Mouse (Mus musculus): ENCODE data around the gene Zfp708.
"Not testable (repeated sequence)": the region's sequence is repeated elsewhere in the genome, so short reads cannot be mapped to it uniquely, and the experiment has no call there.

Zfp708 gene

GRCm38 (mm10) chr13:67097876-67098275, at the start of gene Zfp708:
Zfp708 (minus strand) TSS chr13:67097976.
- no peak for DNase-seq (ENCODE audit: low spot score in 2 of 2)

- peak; percentile 84 to 91 for DNase-seq (ENCODE audit: low spot score in 2 of 2)
These were observed 30.4 kb upstream of the Zfp708 start for GRCm38 (mm10) chr13:67128038-67128721.

- DNase-seq (ENCODE audit: low spot score in 2 of 2) = not testable (repeated sequence)
These were observed 29.7 kb upstream of the Zfp708 start for GRCm38 (mm10) chr13:67127507-67127906.

- DNase-seq (ENCODE audit: low spot score in 2 of 2) = no peak
These were observed 26.7 kb upstream of the Zfp708 start for GRCm38 (mm10) chr13:67124460-67124859.

- DNase-seq (ENCODE audit: low spot score in 2 of 2) = not testable (repeated sequence)
These were observed 23.6 kb upstream of the Zfp708 start, which contains the start of gene Zfp759 for GRCm38 (mm10) chr13:67121360-67121759. Zfp759 (plus strand) TSS chr13:67121660.

- not testable (repeated sequence) for DNase-seq (ENCODE audit: low spot score in 2 of 2)
These were observed 18.4 kb upstream of the Zfp708 start, which contains the start of gene Rslcan18 for GRCm38 (mm10) chr13:67116163-67116562. Rslcan18 (minus strand) TSS chr13:67116263.

- no peak for DNase-seq (ENCODE audit: low spot score in 2 of 2)
These were observed 15.5 kb upstream of the Zfp708 start for GRCm38 (mm10) chr13:67113287-67113686.

GRCm38 (mm10) chr13:67112096-67112495, 14.3 kb upstream of the Zfp708 start:
- peak in 1 of 2 experiments; percentile 20 for DNase-seq (ENCODE audit: low spot score in 2 of 2)

- peak; percentile 26 to 28 for DNase-seq (ENCODE audit: low spot score in 2 of 2)
These were observed 11.0 kb upstream of the Zfp708 start for GRCm38 (mm10) chr13:67108821-67109206.

- DNase-seq (ENCODE audit: low spot score in 2 of 2) = peak; percentile 90 to 96
These were observed 10.5 kb upstream of the Zfp708 start, which contains the start of gene Gm28557 for GRCm38 (mm10) chr13:67108194-67108820. Gm28557 (minus strand) TSS chr13:67108604.

GRCm38 (mm10) chr13:67107681-67108080, 9.9 kb upstream of the Zfp708 start:
- no peak for DNase-seq (ENCODE audit: low spot score in 2 of 2)

- no peak for DNase-seq (ENCODE audit: low spot score in 2 of 2)
These were observed 7.6 kb downstream of the Zfp708 start for GRCm38 (mm10) chr13:67090154-67090553.

- no peak for DNase-seq (ENCODE audit: low spot score in 2 of 2)
These were observed 15.8 kb downstream of the Zfp708 start for GRCm38 (mm10) chr13:67081946-67082345.

GRCm38 (mm10) chr13:67081142-67081713, 16.5 kb downstream of the Zfp708 start:
- DNase-seq (ENCODE audit: low spot score in 2 of 2) = peak; percentile 47 to 71

GRCm38 (mm10) chr13:67077244-67077643, 20.5 kb downstream of the Zfp708 start:
- DNase-seq (ENCODE audit: low spot score in 2 of 2) = no peak

GRCm38 (mm10) chr13:67072786-67073185, 25.0 kb downstream of the Zfp708 start:
- DNase-seq (ENCODE audit: low spot score in 2 of 2) = no peak

- no peak for DNase-seq (ENCODE audit: low spot score in 2 of 2)
These were observed 32.4 kb downstream of the Zfp708 start for GRCm38 (mm10) chr13:67065386-67065785.

- no peak for DNase-seq (ENCODE audit: low spot score in 2 of 2)
These were observed 35.3 kb downstream of the Zfp708 start for GRCm38 (mm10) chr13:67062427-67062826.

- peak; percentile 92 to 96 for DNase-seq (ENCODE audit: low spot score in 2 of 2)
These were observed 36.9 kb downstream of the Zfp708 start, which contains the start of gene Zfp712 for GRCm38 (mm10) chr13:67060786-67061358. Zfp712 (minus strand) TSS chr13:67061170.

- no peak for DNase-seq (ENCODE audit: low spot score in 2 of 2)
These were observed 37.5 kb downstream of the Zfp708 start for GRCm38 (mm10) chr13:67060161-67060785.
